7 mouse cellular contexts compared by ENCODE assay signal in the genomic region with DNA sequence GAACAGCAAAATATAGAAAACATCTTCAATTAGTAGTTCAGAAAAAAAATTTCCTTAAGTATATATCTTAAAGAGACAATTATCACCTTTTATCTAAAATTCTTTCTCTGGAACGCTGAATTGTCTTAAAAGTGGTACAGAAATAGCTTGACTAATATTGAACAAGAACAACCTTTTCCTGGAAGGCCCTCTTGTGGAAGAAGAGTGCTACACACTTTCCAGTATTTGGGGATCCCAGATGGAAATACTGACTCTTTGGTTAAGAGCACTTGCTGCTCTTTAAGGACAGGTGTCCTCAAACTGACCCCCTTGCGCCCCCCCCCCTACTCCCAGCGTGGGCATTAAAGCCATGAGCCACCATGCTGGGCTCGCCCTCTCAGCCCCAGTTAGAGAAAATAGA. TPM values are rescaled to one million over a fixed set of nuclear protein-coding genes. Genes with fewer than 3 reads are reported as not detected.
DNase-seq lines count a peak whose midpoint lies in the region; ATAC-seq lines count a peak whose summit lies in the region.

No protein-coding gene starts in this region.

- DNase-seq in kidney, adult 18-20 months = peak; percentile 8
- DNase-seq in MN1 (ENCODE audit: low spot score) = peak; percentile 49
- peak; percentile 10 for DNase-seq in c-Kit-positive CD71-positive TER-119-positive erythroid progenitor cells, embryonic 14.5 days (ENCODE audit: low spot score)
- peak; percentile 39 to 63 for DNase-seq in kidney, postnatal 36 days
- DNase-seq in telencephalon, adult 2 months (ENCODE audit: low read depth, low spot score) = peak; percentile 52
- DNase-seq in spleen, adult 18-20 months = no peak

- 59% methylated on average over 4 of the region's 4 CpGs for WGBS in kidney, embryonic 16.5 days

- H3K4me2 ChIP-seq in kidney, embryonic 16.5 days (replicated peaks; ENCODE audit: low read depth, low read length) = no peak overlapping the region

- no peak for ATAC-seq in kidney, embryonic 16.5 days (ENCODE audit: low FRiP score, low TSS enrichment)

- H3K27me3 ChIP-seq in kidney, embryonic 16.5 days (ENCODE audit: insufficient read depth, low read length) = no peaks in the 10 kb centered on the region

- H3K4me3 ChIP-seq in kidney, embryonic 16.5 days (ENCODE audit: low read length) = no peak overlapping the region

- H3K36me3 ChIP-seq in kidney, embryonic 16.5 days (ENCODE audit: insufficient read depth, low read length) = peaks cover 27% of the 10 kb centered on the region

- no peaks in the 10 kb centered on the region for H3K4me1 ChIP-seq in kidney, embryonic 16.5 days (ENCODE audit: insufficient read depth, low read length)

- H3K9me3 ChIP-seq in kidney, embryonic 16.5 days (ENCODE audit: low read length) = no peaks in the 10 kb centered on the region

- no peak overlapping the region for H3K9ac ChIP-seq in kidney, embryonic 16.5 days (replicated peaks; ENCODE audit: low read length)

- no peak overlapping the region for H3K27ac ChIP-seq in kidney, embryonic 16.5 days (ENCODE audit: low read length)

RNA-seq across cellular contexts. Expression of a gene that starts 48.6 kb away (rescaled TPM):
- 27.6 and 32.2 TPM in 2 replicates for polyA plus RNA-seq in kidney, embryonic 16.5 days (2015; fragmentation: Nextera tagmentation; extraction: Ambion mirVana)

Comparison
In these comparisons a context has a peak if more than half of its experiments do, and no peak if none do; other contexts are left out.
1. DNase-seq: peak in kidney, adult 18-20 months (single experiment), MN1 (single experiment), c-Kit-positive CD71-positive TER-119-positive erythroid progenitor cells, embryonic 14.5 days (single experiment), kidney, postnatal 36 days (2 of 2) and telencephalon, adult 2 months (single experiment); none in spleen, adult 18-20 months (0 of 2).